Mouse (Mus musculus) small intestine, adult 2 months (tissue): Measurements from ENCODE around the gene Hdac11.

Experiments
- CTCF ChIP-seq: fragments of 200-500 bp; IDR thresholded peaks from 2 replicates; pipeline ENCODE4 v1.5.1; 2012; ENCODE audit warnings: low read depth, mild to moderate bottlenecking, control low read depth, inconsistent platforms, low read length, moderate library complexity, mixed read lengths; ENCODE audit not compliant: insufficient replicate concordance, insufficient read length; ENCODE audit errors: extremely low read depth
- POLR2A ChIP-seq: fragments of 200-500 bp; IDR thresholded peaks from 2 replicates; pipeline ENCODE4 v1.6.1; 2012; ENCODE audit warnings: low read depth, mild to moderate bottlenecking, control low read depth, inconsistent platforms, low read length, moderate library complexity

- TF ChIP-seq CTCF (no peak), POLR2A (no peak)
Measured at GRCm38 (mm10) chr6:91220062-91220461, 63.6 kb downstream of the Hdac11 start.
